Mouse (Mus musculus): ENCODE measurements around the gene Dstyk. TPM values are rescaled to one million over a fixed set of nuclear protein-coding genes. Genes with fewer than 3 reads are reported as not detected.

Gene Dstyk
- polyA plus RNA-seq, 1 experiment from 2014 or later: 17.6 TPM

- H3K4me1 ChIP-seq: peaks cover 62% of the 10 kb centered on the region
- H3K27ac ChIP-seq (replicated peaks): peak overlapping the region; percentile 88
- no peaks in the 10 kb centered on the region for H3K36me3 ChIP-seq
- peak overlapping the region; percentile 78 for H3K4me3 ChIP-seq
- WGBS: 9% methylated on average over 15 of the region's 15 CpGs
- H3K4me2 ChIP-seq (replicated peaks): peak overlapping the region; percentile 87
- H3K27me3 ChIP-seq: no peaks in the 10 kb centered on the region; the same call in 1 of the 2 replicates
- no peaks in the 10 kb centered on the region for H3K9me3 ChIP-seq
- peak overlapping the region; percentile 95 for H3K9ac ChIP-seq (replicated peaks)
- ATAC-seq (ENCODE audit: low FRiP score, low read depth): no peak
These were observed 27.3 kb upstream of the Dstyk start for GRCm38 (mm10) chr1:132389886-132390585.

GRCm38 (mm10) chr1:132390691-132391579, 26.4 kb upstream of the Dstyk start, which contains the start of gene Tmcc2:
TSS of gene Tmcc2 (minus strand) at chr1:132391281.
- Histone ChIP-seq H3K4me2 (replicated peaks) (peak within 1 kb of the TSS; percentile 87), H3K4me3 (peak within 1 kb of the TSS; percentile 78), H3K4me1 (peaks cover 53% of the 10 kb centered on the region), H3K9me3 (no peaks in the 10 kb centered on the region), H3K9ac (replicated peaks) (peak within 1 kb of the TSS; percentile 95), H3K27ac (replicated peaks) (peak within 1 kb of the TSS; percentile 88), H3K36me3 (no peaks in the 10 kb centered on the region), H3K27me3 (no peaks in the 10 kb centered on the region; the same call in 1 of the 2 replicates)
- ATAC-seq (ENCODE audit: low FRiP score, low read depth): peak; percentile 27
- under 1% methylated on average over 42 of the region's 50 CpGs for WGBS

- H3K27ac ChIP-seq (replicated peaks): peak overlapping the region; percentile 88
- no peaks in the 10 kb centered on the region for H3K36me3 ChIP-seq
- no peaks in the 10 kb centered on the region for H3K9me3 ChIP-seq
- H3K4me1 ChIP-seq: peaks cover 46% of the 10 kb centered on the region
- H3K27me3 ChIP-seq: no peaks in the 10 kb centered on the region; the same call in 1 of the 2 replicates
- H3K4me2 ChIP-seq (replicated peaks): peak overlapping the region; percentile 87
- H3K9ac ChIP-seq (replicated peaks): peak overlapping the region; percentile 95
- peak; percentile 96 for ATAC-seq (ENCODE audit: low FRiP score, low read depth)
- whole genome bisulfite sequencing: 0% methylated on average over 35 of the region's 54 CpGs
- H3K4me3 ChIP-seq: peak overlapping the region; percentile 78
These were observed 25.8 kb upstream of the Dstyk start for GRCm38 (mm10) chr1:132391580-132392022.

GRCm38 (mm10) chr1:132392872-132393271, 24.5 kb upstream of the Dstyk start:
- no peaks in the 10 kb centered on the region; the same call in 1 of the 2 replicates for H3K27me3 ChIP-seq
- ATAC-seq (ENCODE audit: low FRiP score, low read depth): no peak
- no peaks in the 10 kb centered on the region for H3K9me3 ChIP-seq
- no peak overlapping the region for H3K9ac ChIP-seq (replicated peaks)
- 75% methylated on average over 5 of the region's 5 CpGs for WGBS
- H3K4me1 ChIP-seq: peaks cover 37% of the 10 kb centered on the region
- H3K27ac ChIP-seq (replicated peaks): no peak overlapping the region
- no peak overlapping the region for H3K4me2 ChIP-seq (replicated peaks)
- H3K36me3 ChIP-seq: no peaks in the 10 kb centered on the region
- no peak overlapping the region for H3K4me3 ChIP-seq

GRCm38 (mm10) chr1:132396705-132397104, 20.6 kb upstream of the Dstyk start:
- no peak for ATAC-seq (ENCODE audit: low FRiP score, low read depth)
- Histone ChIP-seq H3K4me3 (no peak overlapping the region), H3K4me1 (peaks cover 6% of the 10 kb centered on the region; the same call in 1 of the 2 replicates), H3K36me3 (no peaks in the 10 kb centered on the region), H3K9ac (replicated peaks) (no peak overlapping the region), H3K27me3 (no peaks in the 10 kb centered on the region; the same call in 1 of the 2 replicates), H3K9me3 (no peaks in the 10 kb centered on the region), H3K27ac (replicated peaks) (no peak overlapping the region), H3K4me2 (replicated peaks) (no peak overlapping the region)
- WGBS: 75% methylated on average over 2 of the region's 2 CpGs

- ATAC-seq (ENCODE audit: low FRiP score, low read depth): no peak
- no peak overlapping the region for H3K27ac ChIP-seq (replicated peaks)
- H3K4me1 ChIP-seq: no peaks in the 10 kb centered on the region
- H3K4me2 ChIP-seq (replicated peaks): no peak overlapping the region
- H3K36me3 ChIP-seq: no peaks in the 10 kb centered on the region
- WGBS: 68% methylated on average over 1 of the region's 1 CpGs
- no peaks in the 10 kb centered on the region for H3K27me3 ChIP-seq
- H3K9me3 ChIP-seq: no peaks in the 10 kb centered on the region
- H3K4me3 ChIP-seq: no peak overlapping the region
- no peak overlapping the region for H3K9ac ChIP-seq (replicated peaks)
These were observed 16.8 kb upstream of the Dstyk start for GRCm38 (mm10) chr1:132400538-132400937.

GRCm38 (mm10) chr1:132401843-132402242, 15.5 kb upstream of the Dstyk start:
- Histone ChIP-seq H3K36me3 (no peaks in the 10 kb centered on the region), H3K4me1 (no peaks in the 10 kb centered on the region), H3K9ac (replicated peaks) (no peak overlapping the region), H3K4me3 (no peak overlapping the region), H3K4me2 (replicated peaks) (no peak overlapping the region), H3K27ac (replicated peaks) (no peak overlapping the region), H3K9me3 (no peaks in the 10 kb centered on the region), H3K27me3 (no peaks in the 10 kb centered on the region)
- ATAC-seq (ENCODE audit: low FRiP score, low read depth): no peak
- 87% methylated on average over 1 of the region's 1 CpGs for WGBS

- Histone ChIP-seq H3K9me3 (peaks cover 4% of the 10 kb centered on the region; the same call in 1 of the 2 replicates), H3K9ac (replicated peaks) (no peak overlapping the region), H3K4me3 (no peak overlapping the region), H3K27me3 (no peaks in the 10 kb centered on the region), H3K4me2 (replicated peaks) (no peak overlapping the region), H3K4me1 (peaks cover 5% of the 10 kb centered on the region; the same call in 1 of the 2 replicates), H3K36me3 (no peaks in the 10 kb centered on the region), H3K27ac (replicated peaks) (no peak overlapping the region)
- WGBS: 92% methylated on average over 3 of the region's 3 CpGs
- no peak for ATAC-seq (ENCODE audit: low FRiP score, low read depth)
These were observed 6.7 kb upstream of the Dstyk start for GRCm38 (mm10) chr1:132410657-132411056.

GRCm38 (mm10) chr1:132416244-132416942, 962 bp upstream of the Dstyk start:
- H3K27ac ChIP-seq (replicated peaks): no peak overlapping the region
- no peak overlapping the region for H3K9ac ChIP-seq (replicated peaks)
- no peaks in the 10 kb centered on the region for H3K36me3 ChIP-seq
- no peak overlapping the region for H3K4me2 ChIP-seq (replicated peaks)
- no peak for ATAC-seq (ENCODE audit: low FRiP score, low read depth)
- no peaks in the 10 kb centered on the region for H3K9me3 ChIP-seq
- WGBS: 79% methylated on average over 8 of the region's 8 CpGs
- H3K27me3 ChIP-seq: no peaks in the 10 kb centered on the region
- H3K4me1 ChIP-seq: peaks cover 14% of the 10 kb centered on the region
- H3K4me3 ChIP-seq: no peak overlapping the region

- Histone ChIP-seq H3K9me3 (no peaks in the 10 kb centered on the region), H3K27me3 (no peaks in the 10 kb centered on the region), H3K4me2 (replicated peaks) (peak overlapping the region; percentile 66), H3K36me3 (no peaks in the 10 kb centered on the region), H3K27ac (replicated peaks) (peak overlapping the region; percentile 92), H3K4me3 (peak overlapping the region; percentile 58), H3K4me1 (peaks cover 14% of the 10 kb centered on the region), H3K9ac (replicated peaks) (peak overlapping the region; percentile 70)
- WGBS: 16% methylated on average over 6 of the region's 6 CpGs
- no peak for ATAC-seq (ENCODE audit: low FRiP score, low read depth)
These were observed 438 bp upstream of the Dstyk start for GRCm38 (mm10) chr1:132416943-132417290.

- Histone ChIP-seq H3K36me3 (peaks cover 5% of the 10 kb centered on the region; the same call in 1 of the 2 replicates), H3K4me2 (replicated peaks) (no peak overlapping the region), H3K27ac (replicated peaks) (no peak overlapping the region), H3K4me1 (peaks cover 14% of the 10 kb centered on the region), H3K27me3 (no peaks in the 10 kb centered on the region), H3K4me3 (no peak overlapping the region), H3K9me3 (no peaks in the 10 kb centered on the region), H3K9ac (replicated peaks) (no peak overlapping the region)
- WGBS: 81% methylated on average over 2 of the region's 2 CpGs
- ATAC-seq (ENCODE audit: low FRiP score, low read depth): no peak
These were observed 2.9 kb downstream of the Dstyk start for GRCm38 (mm10) chr1:132420206-132420605.

All from midbrain, embryonic 12.5 days (tissue).